Mouse (Mus musculus): Measurements from ENCODE around the gene Bri3. TPM values are rescaled to one million over a fixed set of nuclear protein-coding genes. Genes with fewer than 3 reads are reported as not detected.

Bri3 gene
- total RNA-seq, 2 experiments from 2014 or later, result 4.9 to 20.1 TPM

DNA sequence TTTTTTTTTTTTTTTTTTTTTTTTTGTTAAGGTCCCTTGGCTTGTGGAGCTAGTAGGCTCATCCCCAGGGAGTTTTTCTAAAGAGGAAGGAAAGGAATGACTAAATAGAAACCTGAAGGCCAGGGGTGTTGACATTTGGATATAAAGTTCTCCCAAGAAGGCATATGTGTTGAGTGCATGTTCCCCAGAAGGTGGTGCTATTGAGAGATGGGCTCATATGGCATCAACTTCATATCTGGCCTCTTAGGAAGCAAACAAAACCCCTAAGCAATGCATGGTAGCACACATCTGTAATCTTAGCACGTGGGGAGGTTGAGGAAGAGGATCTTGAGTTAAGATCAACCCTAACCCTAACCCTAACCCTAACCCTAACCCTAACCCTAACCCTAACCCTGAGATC is 12.8 kb upstream of the Bri3 start:
- ATAC-seq (replicated peaks; ENCODE audit: low FRiP score, poor library complexity, severe bottlenecking), result no peak

DNA sequence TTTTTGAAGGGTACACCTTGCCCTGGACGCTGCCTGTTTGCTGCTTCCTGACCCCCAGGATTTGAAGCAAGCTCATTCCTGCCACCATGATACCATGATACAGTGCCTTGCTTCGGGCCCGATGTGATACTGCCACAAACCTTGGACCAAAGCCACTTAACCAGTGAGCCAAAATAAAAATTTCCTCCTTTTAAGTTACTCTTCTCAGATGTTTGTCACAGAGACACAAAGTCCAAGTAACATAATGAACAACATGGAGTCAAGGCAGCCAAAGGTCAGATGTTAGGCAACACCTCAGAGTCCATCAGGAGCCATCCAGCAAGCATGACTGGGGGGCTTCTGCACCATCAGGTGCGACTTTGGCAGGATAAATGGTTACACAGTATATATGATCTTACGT is 11.7 kb upstream of the Bri3 start:
- ATAC-seq (replicated peaks; ENCODE audit: low FRiP score, poor library complexity, severe bottlenecking), result no peak

DNA sequence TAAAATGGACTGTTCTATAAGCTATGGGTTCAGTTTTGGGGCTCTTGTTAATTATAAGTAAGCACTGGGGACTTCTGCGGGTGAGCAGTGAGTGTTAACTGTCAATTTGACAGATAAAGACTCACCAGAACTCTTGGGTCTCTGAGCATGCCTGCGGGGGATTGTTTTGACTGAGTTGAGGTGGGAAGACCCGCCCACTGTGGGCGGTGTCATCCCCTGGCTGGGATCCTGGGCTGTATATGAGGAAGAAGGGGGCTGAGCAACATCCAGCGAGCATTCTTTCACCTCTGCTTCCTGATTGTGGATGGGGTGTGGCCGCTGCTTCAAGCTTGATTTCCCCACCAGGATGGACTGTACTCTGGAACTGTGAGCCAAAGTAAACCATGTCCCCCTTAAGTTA is 10.0 kb upstream of the Bri3 start:
- ATAC-seq (replicated peaks; ENCODE audit: low FRiP score, poor library complexity, severe bottlenecking), result no peak

DNA sequence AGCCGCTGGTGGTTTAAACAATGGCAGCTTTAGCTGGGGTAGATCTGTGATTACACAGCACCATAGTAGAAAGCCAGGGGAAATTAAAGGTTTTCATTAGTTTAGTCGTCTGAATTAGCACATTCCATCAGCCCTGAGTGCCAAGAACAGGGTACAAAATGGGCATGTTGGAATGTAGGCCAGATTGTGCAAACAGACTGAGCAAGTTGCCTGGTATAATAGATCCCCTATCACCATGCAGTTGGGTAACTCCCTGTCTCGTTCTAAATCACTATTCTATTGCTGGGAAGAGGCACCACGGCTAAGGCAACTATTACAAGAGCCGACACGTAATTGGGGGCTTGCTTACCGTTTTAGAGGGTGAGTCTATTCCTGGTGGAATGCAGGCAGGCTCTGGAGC is 9.5 kb upstream of the Bri3 start:
- ATAC-seq (replicated peaks; ENCODE audit: low FRiP score, poor library complexity, severe bottlenecking), result no peak

DNA sequence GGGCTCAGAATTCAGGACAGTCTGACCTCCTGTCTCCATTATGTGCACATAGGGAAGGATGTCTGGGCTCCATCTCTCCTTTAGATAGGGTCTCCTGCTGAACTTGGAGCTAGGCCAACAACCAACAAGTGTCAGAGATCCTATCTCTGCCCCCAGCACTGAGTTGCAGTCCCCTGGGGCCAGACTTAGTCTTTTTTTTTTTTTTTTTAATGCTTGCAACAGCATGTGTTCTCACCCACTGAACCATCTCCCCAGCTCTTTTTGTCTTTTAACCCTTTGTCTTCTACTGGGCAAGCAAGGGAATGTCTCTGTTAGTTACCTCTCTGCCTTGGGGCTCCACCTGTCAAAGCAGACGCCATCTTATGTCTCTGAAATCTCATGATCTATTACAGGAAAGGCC is 5.3 kb upstream of the Bri3 start:
- ATAC-seq (replicated peaks; ENCODE audit: low FRiP score, poor library complexity, severe bottlenecking), result no peak

DNA sequence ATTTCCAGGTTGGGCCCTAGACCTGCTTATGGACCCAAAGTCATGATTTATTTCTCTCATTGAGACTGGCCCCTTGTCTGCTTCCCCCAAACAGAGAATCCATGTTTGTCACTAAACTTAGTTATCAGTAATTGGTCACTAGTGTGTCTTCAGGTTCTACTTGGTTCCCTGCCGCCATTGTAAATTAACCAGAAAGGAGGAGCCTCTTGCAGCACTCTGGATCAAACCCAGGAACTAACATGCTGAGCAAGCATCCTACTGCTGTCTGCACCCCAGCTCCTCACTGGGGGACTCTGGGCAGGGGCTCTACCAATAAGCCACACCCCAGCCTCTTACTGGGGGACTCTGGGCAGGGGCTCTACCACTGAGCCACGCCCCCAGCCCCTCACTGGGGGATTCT is 1.4 kb downstream of the Bri3 start:
- no peak for ATAC-seq (replicated peaks; ENCODE audit: low FRiP score, poor library complexity, severe bottlenecking)

DNA sequence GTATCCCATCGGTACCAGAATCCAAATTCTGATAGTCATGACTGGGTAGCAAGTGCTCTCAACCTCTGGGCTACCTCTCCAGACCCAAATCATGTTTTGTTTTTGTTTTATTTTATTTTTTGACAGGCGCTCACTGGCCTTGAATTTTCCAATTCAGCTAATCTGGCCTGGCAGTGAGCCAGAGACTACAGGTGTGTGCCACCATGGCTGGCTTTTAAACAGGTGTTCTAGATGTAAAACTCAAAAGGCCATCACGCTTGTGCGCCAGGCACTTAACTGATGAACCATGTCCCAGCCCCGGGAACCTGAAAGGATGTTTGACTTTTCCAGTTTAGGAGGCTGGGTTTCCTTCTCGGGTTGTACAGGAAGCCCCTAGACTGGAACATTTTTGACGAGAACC is 2.4 kb downstream of the Bri3 start:
- ATAC-seq (replicated peaks; ENCODE audit: low FRiP score, poor library complexity, severe bottlenecking), result no peak

DNA sequence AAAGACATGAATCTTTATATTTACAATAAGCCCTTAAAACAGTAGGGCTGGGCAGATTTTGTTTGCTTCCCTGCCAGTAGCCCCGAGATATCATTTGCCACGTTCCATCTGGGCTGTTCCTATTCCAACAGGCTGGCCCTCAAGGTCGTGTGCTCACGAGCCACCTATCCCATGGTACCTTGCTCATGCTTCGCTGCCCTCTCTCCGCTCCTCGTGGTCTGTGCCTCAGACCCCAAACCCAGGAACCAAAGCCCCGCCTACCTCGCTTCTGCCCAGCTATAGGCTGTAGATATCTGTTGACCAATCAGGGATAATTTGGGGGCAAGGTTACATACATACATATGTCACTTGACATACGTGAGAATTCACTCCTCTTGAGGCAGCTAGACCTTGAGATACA is 3.1 kb downstream of the Bri3 start:
- ATAC-seq (replicated peaks; ENCODE audit: low FRiP score, poor library complexity, severe bottlenecking), result no peak

DNA sequence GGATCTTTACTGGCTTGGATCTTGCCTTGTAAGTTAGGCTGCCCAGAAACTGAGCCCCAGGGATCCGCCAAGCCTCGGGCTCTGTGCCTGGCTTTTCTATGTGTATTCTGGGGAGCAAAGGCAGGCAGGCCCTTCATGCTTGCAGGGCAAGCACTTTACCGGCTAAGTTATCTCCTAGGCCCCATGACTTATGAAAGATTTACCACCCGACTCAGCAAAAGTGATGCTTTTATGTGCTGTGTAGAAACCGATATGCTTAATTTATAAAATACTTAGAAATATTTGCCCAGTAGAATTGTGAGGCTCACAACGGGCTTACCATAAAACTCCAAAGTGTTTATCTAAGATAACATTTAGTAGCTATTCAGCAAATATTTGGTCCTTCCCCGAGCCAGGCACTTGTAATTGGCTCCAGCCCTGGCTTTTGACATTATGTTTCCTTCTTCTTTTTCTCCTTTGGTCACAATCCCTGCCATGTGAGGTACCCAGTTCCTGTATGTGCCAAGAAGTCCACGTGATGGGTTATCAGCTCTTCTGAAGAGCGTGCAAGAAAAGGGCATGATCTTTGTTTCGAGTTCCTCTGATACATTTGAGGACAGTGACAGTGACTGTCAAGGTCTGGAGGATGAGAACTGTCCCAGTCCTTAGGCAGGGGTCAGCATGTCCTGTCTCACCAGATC is 3.8 kb downstream of the Bri3 start:
- ATAC-seq (replicated peaks; ENCODE audit: low FRiP score, poor library complexity, severe bottlenecking), result no peak

DNA sequence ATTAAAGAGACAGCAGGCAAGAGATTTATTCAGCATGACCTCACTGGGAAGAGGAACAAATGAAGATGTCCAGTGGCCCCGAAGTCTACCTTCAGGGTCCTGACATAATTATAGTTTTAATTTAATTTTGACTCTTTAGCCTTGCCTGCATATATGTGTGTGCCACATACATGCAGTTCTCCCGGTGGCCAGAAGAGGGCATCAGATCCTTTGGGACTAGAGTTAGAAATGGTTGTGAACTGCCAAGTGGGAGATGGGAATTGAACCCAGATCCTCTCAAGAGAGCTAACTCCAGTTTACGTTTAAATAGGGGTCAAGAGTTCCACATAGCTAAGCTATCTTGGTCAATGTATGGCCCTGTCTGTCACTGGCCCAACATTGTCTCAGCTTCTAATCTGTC is 5.6 kb downstream of the Bri3 start:
- ATAC-seq (replicated peaks; ENCODE audit: low FRiP score, poor library complexity, severe bottlenecking), result no peak

DNA sequence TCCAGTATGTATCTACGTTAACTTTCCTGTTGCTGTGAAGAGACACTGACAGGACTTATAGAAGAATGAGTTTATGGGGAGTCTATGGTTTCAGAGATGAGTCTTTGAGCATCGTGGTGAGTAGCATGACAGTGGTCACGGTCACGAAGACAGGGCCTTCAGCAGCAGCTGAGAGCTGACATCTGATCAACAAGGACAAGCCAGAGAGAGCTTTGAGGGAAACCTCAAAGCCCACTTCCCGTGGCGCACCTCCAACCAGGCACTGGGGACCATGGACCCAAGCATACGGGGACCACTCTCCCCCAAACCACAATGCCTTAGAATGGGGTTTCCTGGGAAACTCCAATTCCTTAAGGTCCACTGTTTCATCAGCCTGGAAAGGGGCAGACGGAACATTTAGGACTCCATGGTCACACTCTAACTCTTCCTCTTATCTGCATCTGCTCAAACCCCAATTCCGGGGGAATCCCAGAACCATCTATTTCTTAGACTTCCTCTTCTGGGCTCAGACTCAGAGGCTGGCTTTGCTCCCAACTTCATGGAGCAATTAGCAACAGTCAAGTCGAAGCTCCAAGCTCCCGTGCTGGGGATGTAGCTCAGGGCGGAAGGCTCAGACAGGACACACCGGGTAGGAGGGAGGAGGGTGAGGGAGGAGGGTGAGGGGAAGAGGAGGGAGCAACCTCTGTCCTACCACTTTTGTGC is 7.8 kb downstream of the Bri3 start:
- no peak for ATAC-seq (replicated peaks; ENCODE audit: low FRiP score, poor library complexity, severe bottlenecking)

DNA sequence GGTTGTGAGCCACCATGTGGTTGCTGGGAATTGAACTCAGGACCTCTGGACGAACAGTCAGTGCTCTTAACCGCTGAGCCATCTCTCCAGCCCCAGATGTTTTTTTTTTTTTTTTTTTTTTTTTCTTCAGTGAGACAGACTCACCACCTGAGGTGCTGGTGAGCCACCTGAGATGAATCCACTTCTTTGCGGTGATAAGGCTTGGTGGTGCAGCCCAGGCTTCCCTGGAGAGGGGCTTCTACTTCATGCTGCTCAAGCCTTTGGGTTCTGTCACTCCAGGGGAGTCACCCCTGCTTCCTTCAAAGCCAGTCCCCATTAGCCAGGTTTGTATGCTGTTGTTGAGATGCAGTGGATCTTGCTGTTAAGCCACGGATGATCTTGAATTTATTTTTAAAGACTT is 9.0 kb downstream of the Bri3 start:
- no peak for ATAC-seq (replicated peaks; ENCODE audit: low FRiP score, poor library complexity, severe bottlenecking)

DNA sequence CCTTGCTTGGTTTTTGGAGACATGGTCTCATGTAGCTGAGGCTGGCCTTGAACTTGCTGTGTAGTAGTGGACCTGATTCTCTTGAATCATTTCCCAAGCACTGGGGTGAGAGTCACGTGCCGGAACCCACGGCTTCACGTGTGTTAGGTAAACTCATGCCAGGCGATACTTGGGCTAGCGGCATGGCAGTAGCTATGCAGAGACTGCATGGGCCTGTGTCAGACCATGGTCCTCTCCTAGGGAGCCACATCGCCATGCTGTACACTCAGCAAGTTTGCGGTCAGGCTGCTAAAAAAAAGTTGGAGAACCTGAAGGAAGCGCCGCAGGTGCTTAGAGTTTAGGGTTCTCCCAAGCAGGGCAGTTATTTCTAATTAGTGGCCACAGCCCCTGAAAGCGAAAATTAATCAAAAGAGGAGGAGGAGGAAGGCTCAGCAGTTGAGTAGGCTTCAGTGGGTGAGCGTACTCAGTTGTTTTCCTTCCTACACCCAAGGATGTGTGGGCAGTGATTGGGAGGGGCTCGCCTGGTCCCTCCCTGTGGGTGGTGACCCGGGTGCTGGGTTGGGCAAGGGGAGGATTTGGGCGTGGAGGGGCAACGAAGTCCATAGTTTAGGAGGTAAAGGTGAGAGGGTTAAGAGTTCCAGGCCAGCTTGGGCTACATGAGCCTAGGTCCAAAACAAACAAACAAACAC is 10.0 kb downstream of the Bri3 start:
- ATAC-seq (replicated peaks; ENCODE audit: low FRiP score, poor library complexity, severe bottlenecking), result peak; percentile 50

DNA sequence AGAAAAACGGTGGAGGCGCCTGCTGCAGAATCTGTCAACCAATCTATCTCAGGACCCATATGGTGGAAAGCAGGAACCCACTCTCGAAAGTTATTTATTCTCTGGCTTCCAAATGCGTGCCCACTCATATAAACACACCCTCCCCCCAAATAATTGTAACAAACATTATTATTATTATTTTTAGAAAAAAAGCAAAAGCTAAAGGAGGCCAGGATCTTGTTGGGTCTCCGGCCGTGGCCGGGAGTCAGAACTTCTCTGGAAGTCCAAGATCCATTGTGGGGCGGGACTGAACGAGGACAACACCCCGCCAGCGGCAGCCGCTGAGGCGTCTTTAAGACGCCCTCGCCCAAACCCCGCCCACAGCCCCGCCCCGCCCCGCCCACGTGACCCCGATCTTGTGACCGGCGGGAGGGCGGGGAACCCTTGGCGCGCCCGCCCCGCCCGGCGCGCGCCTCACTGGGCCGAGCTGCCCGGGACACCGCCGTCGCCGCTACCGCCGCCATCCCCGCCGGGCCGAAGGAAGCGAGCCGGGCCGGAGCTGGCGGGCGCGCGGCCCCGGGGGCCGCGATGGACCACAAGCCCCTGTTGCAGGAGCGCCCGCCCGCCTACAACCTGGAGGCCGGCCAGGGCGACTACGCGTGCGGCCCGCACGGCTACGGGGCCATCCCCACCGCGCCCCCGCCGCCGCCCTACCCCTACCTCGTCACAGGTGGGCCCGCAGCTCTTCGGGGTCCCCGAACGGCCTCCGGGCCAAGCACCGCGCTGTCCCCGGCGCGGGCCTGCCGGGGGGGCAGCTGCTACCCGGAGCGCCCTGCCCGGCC is 10.8 kb downstream of the Bri3 start:
- peak; percentile 83 for ATAC-seq (replicated peaks; ENCODE audit: low FRiP score, poor library complexity, severe bottlenecking)

DNA sequence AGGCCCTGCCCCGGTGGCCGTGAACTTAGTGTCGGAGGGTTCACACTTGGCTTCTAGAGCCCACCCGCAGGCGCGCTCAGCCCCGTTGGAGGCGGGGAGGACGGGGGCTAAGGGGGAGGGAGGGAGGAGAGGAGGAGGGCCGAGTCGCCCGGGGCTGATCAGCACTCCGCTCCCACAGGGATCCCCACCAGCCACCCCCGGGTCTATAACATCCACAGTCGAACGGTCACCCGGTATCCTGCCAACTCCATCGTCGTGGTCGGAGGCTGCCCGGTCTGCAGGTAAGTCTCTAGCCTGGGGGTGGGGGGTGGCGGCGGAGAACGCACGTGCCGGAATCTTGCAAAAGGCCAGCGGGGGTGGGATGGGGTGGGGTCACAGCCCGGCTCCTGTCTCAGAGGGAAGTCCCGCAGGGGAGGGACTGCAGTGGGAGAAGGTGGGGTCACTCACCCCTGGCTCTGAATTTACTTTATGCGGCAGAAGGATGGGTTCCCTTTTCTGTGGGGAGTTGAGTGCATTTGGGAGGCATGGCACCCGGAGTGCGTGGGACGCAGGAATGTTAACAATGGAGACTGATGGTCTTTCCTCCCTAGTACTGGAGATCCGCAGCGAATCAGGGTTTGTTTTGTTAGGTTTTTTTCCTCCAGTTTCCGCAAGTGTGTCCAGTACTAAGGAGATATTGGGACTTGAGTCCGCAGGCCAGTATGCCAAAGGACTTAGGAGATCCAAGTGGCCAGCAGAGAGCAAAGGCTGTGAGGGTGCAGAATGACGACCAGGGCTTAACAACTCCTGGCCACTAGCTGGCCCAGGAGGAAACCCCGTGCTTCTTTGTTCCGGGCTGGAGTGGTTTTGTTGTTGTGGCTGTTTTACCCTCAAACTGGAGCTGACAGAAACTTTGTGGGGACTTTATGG is 11.6 kb downstream of the Bri3 start:
- ATAC-seq (replicated peaks; ENCODE audit: low FRiP score, poor library complexity, severe bottlenecking), result 0 out of 2 replicates have a peak, but pooled peaks have one; percentile 8

DNA sequence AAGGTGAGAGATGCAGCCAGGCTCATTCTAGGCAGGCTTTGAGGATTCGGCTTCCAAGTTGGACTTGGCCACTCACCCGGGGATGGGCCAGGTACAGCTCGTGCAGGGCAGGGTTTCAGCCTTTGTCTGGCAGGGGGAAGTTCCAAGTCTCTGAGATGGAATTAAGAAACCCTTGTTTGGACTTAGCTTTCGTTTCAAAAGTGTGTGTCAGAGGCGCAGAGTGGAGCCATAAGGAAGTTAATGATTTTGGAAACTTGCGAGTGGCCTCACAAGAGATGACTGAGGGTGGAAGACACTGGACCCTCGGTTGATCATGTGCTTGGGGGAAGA is 12.3 kb downstream of the Bri3 start:
- ATAC-seq (replicated peaks; ENCODE audit: low FRiP score, poor library complexity, severe bottlenecking), result no peak

DNA sequence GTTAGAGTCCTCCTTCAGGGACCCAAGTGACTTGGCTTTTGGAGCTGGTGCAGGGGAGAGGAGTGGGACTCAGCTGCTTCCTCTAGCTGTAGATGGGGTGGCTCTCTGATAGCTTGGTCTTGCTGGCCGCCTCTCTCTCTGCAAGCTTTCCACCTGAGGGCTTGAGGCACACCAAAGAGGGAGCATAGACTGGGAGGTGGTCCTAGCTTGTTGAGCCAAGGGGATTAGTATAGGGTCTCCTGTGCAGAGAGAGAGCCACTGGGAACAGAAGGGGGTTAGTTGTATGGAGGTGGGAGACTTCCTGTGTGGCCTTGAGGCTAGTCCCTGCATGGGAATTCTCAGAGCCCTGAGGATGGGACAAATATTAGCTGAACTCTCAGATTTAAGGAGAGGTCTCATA is 12.7 kb downstream of the Bri3 start:
- no peak for ATAC-seq (replicated peaks; ENCODE audit: low FRiP score, poor library complexity, severe bottlenecking)

DNA sequence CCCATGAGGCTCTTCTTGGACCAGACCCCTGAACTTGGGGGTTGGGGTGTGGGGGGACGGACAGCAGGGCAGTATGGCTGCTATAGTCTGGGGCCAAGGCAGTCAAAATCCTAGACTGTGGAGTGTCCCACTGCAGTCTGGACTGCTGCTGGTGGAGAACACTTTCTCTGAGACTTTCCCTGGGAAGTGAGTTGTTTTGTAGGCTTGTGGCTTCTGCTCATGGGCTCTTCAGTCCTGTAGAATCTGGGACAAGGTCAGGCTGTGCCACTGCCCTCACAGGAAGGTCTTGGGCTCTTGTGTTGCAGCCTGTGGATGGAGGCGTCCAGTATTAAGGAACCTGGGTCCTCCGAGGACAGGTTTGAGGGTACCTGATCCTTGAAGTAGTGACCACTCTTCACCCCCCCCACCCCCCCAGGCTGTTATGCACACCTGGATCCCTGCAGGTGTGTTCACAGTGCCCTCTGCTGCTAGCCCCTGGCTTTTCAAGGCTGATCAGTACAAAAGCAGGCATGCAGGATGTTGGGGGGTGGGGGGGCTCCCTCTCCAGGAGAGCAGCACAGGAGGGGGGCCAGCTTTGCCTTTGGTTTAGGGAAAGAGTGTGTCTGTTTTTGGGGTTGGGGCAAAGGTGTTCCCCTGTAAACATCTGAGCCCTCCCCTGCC is 13.3 kb downstream of the Bri3 start:
- ATAC-seq (replicated peaks; ENCODE audit: low FRiP score, poor library complexity, severe bottlenecking), result no peak

DNA sequence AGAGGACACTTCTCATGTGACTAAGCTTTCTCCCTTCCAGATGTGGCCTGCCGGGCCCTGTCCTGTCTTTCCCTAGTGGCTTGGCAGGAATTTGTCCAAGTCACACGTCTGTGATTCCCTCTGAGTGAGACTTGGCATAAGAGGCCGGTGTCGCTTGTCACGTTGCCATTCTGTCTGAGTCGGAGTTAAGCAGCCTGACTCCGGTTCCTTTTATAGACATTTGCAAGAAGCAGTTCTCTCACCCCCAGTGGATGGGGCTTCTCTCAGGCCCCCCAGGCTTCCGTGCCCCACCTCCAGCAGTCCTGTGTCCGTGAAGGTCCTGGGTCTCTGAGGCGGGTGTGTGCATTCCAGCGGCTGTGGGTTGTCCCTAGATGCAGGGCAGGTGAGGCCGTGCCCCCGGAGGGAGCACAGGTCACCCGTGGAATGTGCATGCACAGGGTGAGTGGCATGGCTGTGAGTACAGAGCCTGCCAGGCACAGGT is 13.9 kb downstream of the Bri3 start:
- ATAC-seq (replicated peaks; ENCODE audit: low FRiP score, poor library complexity, severe bottlenecking), result no peak

Data from erythroid progenitor cell, adult 5-6 weeks (primary cell).